Mouse (Mus musculus) 3134 (cell line): ENCODE measurements around the gene Ppdpf.
A peak's percentile ranks its signal among the peaks of the same experiment; 100 is the strongest.
"Not testable (repeated sequence)": the region's sequence is repeated elsewhere in the genome, so short reads cannot be mapped to it uniquely, and the experiment has no call there.

Source experiments
- DNase-seq: peaks from one replicate; pipeline ENCODE4 v3.0.0-alpha.2; 2011; ENCODE audit warnings: low spot score; ENCODE audit not compliant: insufficient read length; ENCODE audit errors: extremely low read depth

The Ppdpf gene

GRCm38 (mm10) chr2:181158471-181158870 lies 28.6 kb upstream of the Ppdpf start:
- no peak for DNase-seq

- no peak for DNase-seq
Measured at GRCm38 (mm10) chr2:181159091-181159514, 27.9 kb upstream of the Ppdpf start.

DNA sequence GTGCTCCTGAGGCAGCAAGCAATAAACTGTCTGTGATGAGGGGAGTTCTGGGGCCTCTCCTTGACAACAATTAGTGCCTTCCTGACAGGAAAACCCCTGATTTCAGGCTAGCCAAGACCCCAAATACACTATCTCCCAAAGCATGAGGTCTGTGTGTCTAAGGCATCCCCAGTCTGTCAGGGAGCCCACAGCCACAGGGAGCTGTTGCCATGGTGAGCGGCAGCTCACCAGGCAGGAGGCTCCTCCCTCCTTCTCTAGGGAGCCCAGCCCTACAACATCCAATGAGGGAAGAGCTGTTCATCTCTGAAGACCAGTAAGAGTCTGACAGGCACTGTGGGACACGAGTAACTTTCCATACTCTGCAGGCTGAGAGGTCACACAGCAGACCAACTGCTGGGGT lies 27.3 kb upstream of the Ppdpf start:
- DNase-seq, result no peak

DNA sequence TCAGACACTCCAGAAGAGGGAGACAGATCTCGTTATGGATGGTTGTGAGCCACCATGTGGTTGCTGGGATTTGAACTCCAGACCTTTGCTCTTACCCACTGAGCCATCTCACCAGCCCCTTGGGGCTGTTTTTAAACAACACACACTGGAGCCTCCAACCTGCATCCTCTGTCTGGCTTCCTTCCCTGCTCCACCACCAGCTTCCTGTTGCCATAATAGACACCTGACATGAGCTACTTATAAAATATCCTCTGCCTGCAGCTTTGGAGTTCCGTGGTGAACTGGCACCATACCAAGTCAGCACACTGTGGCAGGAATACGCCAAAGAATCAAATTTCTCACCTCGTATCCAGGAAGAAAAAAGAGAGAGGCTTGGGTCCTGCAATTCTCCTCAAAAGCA lies 26.2 kb upstream of the Ppdpf start:
- DNase-seq, result no peak

DNA sequence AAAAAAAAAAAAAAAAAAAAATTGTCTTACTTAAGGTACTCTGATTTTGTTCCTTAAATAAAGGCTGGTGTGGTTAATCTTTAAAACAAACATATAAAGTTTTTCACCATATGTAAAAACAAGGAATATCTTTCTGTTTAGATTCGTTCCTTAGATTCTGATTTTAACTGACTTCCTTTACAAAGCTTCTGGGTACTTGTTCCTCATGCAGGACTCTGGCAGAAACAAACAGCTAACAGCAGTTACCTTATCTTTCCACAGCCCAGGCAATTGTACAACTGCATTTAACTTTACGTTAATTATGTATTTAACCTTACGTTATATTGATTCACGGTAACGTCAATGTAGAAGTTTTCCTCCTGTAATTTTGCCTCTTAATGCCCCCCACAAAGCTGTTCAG lies 20.6 kb upstream of the Ppdpf start:
- no peak for DNase-seq

DNA sequence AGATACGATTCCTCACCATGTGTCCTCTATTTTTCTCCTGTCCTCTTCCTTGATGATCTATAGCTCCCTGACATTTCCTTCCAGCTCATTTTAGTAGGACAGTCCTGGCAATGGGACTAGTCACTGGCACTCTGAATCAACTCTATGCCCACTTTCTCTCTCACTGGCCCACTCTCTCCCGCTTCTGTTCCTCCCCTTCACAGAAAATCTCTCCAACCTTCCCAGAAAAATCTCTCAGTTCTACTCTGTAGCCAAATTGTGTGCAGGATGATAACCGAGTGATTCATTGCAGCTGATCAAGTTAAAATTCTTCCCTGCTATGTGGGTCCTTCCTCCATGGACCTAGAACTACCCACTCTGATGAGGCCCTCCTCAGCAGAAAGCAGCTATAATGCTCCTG lies 12.4 kb upstream of the Ppdpf start:
- DNase-seq, result no peak

GRCm38 (mm10) chr2:181178015-181178414 lies 9.0 kb upstream of the Ppdpf start:
- no peak for DNase-seq

GRCm38 (mm10) chr2:181178471-181178870 lies 8.6 kb upstream of the Ppdpf start:
- no peak for DNase-seq

- DNase-seq, result no peak
Measured at GRCm38 (mm10) chr2:181180898-181181297, 6.1 kb upstream of the Ppdpf start.

DNA sequence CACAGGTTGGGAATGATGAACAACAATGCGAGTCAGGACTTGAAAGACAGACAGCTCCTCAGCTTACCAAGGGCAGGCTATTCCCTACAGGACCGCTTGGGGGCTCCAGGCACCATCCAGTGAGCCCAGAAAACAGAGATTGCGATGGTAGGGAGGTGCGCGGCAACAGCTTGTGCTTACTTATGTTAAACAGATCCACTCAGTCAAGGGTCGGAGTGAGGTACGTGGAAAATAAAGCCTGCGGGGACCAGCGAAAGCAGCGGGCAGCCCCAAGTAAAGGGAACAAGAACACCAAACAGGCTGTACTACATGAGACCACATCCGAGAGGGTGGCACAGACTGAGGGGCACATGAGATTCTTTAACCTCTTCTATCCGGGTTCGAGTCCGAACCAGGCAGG lies 412 bp upstream of the Ppdpf start:
- peak; percentile 80 for DNase-seq

DNA sequence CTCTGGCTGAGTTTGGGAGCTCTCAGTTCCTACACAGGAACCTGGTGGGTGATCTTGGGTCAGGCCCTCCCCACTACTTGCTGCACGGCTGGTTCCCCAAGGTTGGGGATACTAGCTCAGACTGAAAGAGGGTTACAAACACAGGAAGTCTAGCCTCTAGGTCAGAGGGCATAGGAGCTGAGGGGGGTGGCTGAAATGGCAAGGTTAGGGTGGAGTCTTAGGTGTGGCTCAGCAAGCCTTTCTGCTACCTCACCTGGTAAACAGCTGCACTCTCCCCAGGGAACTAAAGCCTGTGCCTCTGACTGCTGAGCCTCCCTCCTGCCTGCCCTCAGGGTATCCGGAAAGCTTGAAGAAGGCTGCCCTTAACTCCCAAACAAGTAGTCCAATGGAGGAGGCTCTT lies 1.6 kb downstream of the Ppdpf start:
- DNase-seq, result no peak

DNA sequence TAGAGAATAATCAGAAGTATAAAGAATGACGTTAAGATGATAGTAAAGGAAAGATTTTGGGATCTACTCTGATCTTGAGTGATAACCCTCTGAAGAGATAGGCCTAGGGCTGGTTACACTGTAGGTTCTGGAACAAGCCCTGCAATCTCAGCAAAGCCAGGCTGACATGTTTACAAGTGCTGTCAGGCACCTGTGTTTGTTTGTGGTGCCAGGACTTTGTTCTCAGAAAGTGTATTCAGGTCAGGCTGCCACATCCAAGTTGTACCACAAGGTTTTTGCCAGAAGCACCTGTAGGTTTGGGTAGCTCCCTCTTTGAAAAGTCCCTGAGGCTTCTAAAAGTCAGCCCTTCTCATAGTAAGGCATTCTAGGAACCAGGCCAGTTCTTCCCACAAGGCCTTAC lies 2.3 kb downstream of the Ppdpf start:
- DNase-seq, result no peak

DNA sequence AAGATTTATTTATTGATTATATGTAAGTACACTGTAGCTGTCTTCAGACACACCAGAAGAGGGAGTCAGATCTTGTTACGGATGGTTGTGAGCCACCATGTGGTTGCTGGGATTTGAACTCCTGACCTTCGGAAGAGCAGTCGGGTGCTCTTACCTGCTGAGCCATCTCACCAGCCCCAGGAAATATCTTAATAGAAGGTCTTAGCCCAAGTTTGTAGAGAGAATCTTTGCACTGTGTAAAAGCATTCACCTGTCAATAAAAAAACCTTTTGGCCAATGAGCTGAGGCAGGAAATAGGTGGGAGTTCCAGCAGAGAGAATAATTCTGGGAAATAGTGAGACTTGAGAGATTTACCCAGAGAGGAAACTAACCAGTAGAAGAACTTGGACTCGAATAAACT lies 4.3 kb downstream of the Ppdpf start:
- not testable (repeated sequence) for DNase-seq

- DNase-seq, result no peak
Measured at GRCm38 (mm10) chr2:181191936-181192335, 4.9 kb downstream of the Ppdpf start.

DNA sequence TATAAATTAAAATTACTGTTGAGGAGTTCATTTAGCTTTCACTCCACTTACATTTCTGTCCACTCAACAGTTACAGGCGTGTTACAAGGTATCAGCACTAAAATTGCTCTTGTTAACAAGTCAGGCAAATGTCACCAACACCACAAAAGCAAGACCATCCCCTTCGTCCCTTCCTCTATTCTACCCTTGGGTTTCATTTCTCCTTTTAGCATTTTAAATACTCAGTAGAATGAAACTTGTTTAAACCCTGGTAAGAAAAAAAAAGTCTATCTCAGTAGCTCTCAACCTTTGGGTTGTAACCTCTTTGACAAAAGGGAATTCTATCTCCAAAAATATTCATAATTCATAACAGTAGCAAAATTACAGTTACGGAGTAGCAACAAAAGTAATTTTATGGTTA lies 6.0 kb downstream of the Ppdpf start:
- DNase-seq, result no peak

DNA sequence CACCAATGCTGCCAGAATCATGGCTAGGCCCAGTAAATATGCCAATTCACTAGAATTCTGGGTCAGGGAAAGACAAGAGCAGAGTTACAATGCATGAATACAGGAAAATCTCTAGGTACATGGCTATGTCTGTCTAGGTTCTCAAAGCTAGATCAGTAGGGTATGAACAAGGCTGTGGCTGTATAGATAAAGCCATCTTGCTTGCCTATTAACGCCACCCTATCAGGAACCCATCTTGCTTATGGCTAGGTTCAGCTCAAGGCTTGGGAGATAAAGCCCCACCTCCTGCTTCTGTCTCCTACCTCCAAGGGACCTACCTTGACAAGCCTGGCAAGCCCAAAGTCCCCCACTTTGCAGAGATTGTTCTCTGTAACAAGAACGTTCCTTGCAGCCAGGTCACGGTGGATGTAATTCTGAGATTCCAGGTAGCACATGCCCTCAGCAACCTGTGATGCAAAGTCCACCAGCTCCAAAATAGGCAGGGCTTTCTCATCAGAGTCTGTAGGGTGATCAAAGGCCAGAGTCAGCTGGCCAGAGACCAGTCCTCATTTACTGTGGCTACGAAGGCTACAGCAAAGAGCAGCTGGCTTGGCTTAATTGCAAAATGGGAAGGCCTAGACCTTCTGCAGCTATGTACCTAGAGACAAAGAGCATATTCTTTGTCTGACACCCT lies 9.7 kb downstream of the Ppdpf start:
- no peak for DNase-seq

GRCm38 (mm10) chr2:181201606-181202005 lies 14.6 kb downstream of the Ppdpf start:
- DNase-seq, result no peak

- DNase-seq, result no peak
Measured at GRCm38 (mm10) chr2:181202422-181202821, 15.4 kb downstream of the Ppdpf start, which contains the start of gene Ptk6. Ptk6 (minus strand) TSS chr2:181202789.

- no peak for DNase-seq
Measured at GRCm38 (mm10) chr2:181202886-181203285, 15.8 kb downstream of the Ppdpf start.

GRCm38 (mm10) chr2:181205678-181206077 lies 18.6 kb downstream of the Ppdpf start:
- DNase-seq, result no peak

- no peak for DNase-seq
Measured at GRCm38 (mm10) chr2:181206118-181206517, 19.1 kb downstream of the Ppdpf start.

DNA sequence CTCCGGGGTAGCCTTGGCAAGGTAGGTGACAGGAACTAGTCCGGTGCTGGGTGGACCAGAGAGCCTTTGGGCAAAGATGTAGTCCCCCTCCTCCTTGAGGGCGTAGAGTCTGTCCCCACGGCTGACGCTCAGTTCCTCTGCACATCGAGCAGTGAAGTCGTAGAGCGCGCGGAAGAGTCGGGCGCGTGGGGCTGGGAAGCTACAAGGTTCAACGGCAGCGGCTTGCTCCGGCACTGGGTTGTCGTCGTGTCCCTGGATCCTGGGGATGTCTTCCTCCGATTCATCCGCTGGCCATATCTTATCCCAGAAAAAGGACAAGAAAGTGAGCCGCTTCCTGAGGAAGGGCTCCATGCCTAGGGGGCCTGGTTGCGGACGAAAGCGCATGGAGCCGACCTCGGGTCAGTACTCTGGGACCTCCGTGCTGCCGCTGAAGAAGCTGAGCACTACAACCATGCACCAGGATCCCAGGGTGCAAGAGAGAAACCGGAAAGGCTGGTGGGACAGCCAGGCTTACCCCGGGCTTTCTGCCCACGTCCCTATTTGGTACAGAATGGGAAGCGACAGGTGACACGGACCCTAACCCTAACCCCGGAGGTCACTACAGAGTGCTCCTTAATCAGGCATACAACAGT lies 25.5 kb downstream of the Ppdpf start:
- DNase-seq, result no peak
